Mouse (Mus musculus): ENCODE data around the gene Nosip. TPM values are rescaled to one million over a fixed set of nuclear protein-coding genes. Genes with fewer than 3 reads are reported as not detected.

The Nosip gene
- total RNA-seq, 2 experiments from 2014 or later, result 29.6 to 35.2 TPM

- no peak for DNase-seq
These were observed 3.3 kb upstream of the Nosip start for GRCm38 (mm10) chr7:45058607-45059571.

GRCm38 (mm10) chr7:45060632-45061122 is 1.6 kb upstream of the Nosip start:
- DNase-seq, result no peak

GRCm38 (mm10) chr7:45061532-45062075 is 625 bp upstream of the Nosip start:
- no peak for DNase-seq

- DNase-seq, result no peak
These were observed 5.2 kb downstream of the Nosip start for GRCm38 (mm10) chr7:45067190-45067999.

- DNase-seq, result peak; percentile 53 to 60
These were observed 5.7 kb downstream of the Nosip start for GRCm38 (mm10) chr7:45068000-45068318.

- no peak for DNase-seq
These were observed 7.4 kb downstream of the Nosip start for GRCm38 (mm10) chr7:45069671-45070070.

GRCm38 (mm10) chr7:45072230-45072629 is 10.0 kb downstream of the Nosip start:
- DNase-seq, result no peak

- no peak for DNase-seq
These were observed 11.0 kb downstream of the Nosip start for GRCm38 (mm10) chr7:45073171-45073707.

- no peak for DNase-seq
These were observed 11.7 kb downstream of the Nosip start for GRCm38 (mm10) chr7:45073949-45074348.

GRCm38 (mm10) chr7:45075405-45075804 is 13.2 kb downstream of the Nosip start:
- peak; percentile 60 to 74 for DNase-seq

GRCm38 (mm10) chr7:45076501-45076900 is 14.3 kb downstream of the Nosip start:
- DNase-seq, result no peak

- no peak for DNase-seq
These were observed 15.1 kb downstream of the Nosip start for GRCm38 (mm10) chr7:45077322-45077721.

- no peak for DNase-seq
These were observed 15.6 kb downstream of the Nosip start for GRCm38 (mm10) chr7:45077829-45078228.

- DNase-seq, result peak; percentile 78 to 89
These were observed 16.3 kb downstream of the Nosip start for GRCm38 (mm10) chr7:45078513-45078912.

GRCm38 (mm10) chr7:45079856-45080255 is 17.6 kb downstream of the Nosip start:
- DNase-seq, result peak; percentile 90 to 99

GRCm38 (mm10) chr7:45081016-45081415 is 18.8 kb downstream of the Nosip start:
- peak in 1 of 2 experiments; percentile 41 for DNase-seq

GRCm38 (mm10) chr7:45082401-45083299 is 20.4 kb downstream of the Nosip start:
- peak; percentile 70 to 89 for DNase-seq

- no peak for DNase-seq
These were observed 21.2 kb downstream of the Nosip start for GRCm38 (mm10) chr7:45083300-45083890.

- no peak for DNase-seq
These were observed 23.9 kb downstream of the Nosip start for GRCm38 (mm10) chr7:45086084-45086483.

GRCm38 (mm10) chr7:45088597-45088996 is 26.4 kb downstream of the Nosip start:
- DNase-seq, result no peak
